Mouse (Mus musculus) kidney, postnatal 25 days (tissue): ENCODE data around the gene Rbfox1.

Experiments used
- DNase-seq, 2 experiments: peaks; one replicate each; pipeline ENCODE4 v3.0.0; 2021; ENCODE audit warnings: mixed read lengths in 2 of 2

Rbfox1 gene

DNA sequence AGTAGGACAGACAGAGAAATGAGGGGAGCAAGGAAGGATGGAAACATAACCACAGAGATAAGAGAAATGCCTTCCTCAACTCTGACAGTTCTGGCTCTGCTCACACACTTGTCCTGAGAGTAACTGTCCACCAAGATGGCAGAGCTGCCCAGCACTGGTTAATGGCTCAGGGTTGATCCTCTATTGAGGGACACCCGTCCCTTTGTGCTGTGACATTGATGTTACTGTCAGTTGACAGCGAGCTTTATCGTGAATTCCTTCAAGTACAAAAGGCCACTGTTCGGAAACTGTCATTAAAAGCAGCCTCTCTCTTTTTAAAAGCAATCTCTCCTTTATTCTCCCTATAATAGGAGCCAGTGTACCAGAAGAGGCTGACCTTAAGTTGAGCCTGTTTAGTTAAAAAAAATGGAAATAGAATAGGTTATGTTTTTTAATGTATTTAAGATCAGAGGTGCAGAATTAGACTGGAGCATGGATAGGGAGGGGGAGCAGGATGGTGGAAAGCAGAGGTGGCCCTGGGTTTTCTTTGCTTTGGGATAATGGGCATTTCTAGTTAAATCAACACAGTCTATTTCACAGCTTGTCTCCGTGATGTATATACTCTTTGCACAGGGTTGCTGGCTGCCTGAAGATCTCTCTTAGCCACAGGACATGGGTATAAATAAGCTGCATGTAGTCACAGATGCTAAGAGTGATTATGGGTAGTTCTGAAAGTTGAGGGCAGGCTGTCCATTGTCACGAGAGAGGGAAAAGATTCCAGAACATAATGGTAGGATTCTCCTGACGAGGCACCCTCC lies 212.3 kb downstream of the Rbfox1 start:
- DNase-seq: no peak

DNA sequence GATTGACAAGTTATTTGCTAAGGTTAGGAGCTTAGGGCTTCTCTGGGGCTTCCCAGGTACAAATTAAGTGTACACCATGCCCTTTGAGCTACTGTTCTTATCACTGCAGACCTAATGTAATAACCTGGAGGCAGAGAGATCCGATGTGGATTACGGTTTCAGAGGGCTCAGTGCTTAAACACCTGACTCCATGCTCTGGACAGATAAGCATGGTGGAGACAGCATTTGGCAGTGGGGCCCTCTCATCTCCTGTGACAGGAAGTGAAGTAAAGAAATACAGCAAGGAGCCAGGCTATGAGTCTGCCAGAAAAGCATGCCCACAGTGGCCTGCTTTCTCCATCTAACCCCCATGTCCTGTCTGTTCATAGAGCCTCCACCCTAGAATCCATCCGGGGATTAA lies 213.0 kb downstream of the Rbfox1 start:
- DNase-seq: no peak

- no peak for DNase-seq
Observed at GRCm38 (mm10) chr16:6099598-6099997, 214.4 kb downstream of the Rbfox1 start.

- no peak for DNase-seq
Observed at GRCm38 (mm10) chr16:6100421-6100877, 215.3 kb downstream of the Rbfox1 start.

GRCm38 (mm10) chr16:6103713-6104112 lies 218.6 kb downstream of the Rbfox1 start:
- DNase-seq: no peak

DNA sequence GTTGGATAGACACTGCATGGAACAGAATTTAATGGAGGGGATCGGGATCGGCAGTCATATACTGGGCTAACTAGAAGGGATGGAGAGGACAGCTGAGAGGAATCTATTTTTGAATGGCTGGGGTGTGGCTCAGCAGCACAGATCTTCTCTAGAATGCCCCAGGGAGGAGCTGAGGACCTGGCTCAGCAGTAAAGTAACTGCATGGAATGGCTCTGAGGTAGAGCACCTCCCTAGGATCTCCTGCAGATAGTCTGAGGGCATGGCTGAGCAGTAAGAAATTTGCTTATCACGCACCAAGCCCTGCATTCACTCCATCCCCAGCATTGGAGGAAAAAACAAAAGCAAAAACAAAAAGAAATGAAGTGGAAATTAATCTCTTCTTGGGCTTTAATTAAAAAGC lies 225.0 kb downstream of the Rbfox1 start:
- DNase-seq: no peak

DNA sequence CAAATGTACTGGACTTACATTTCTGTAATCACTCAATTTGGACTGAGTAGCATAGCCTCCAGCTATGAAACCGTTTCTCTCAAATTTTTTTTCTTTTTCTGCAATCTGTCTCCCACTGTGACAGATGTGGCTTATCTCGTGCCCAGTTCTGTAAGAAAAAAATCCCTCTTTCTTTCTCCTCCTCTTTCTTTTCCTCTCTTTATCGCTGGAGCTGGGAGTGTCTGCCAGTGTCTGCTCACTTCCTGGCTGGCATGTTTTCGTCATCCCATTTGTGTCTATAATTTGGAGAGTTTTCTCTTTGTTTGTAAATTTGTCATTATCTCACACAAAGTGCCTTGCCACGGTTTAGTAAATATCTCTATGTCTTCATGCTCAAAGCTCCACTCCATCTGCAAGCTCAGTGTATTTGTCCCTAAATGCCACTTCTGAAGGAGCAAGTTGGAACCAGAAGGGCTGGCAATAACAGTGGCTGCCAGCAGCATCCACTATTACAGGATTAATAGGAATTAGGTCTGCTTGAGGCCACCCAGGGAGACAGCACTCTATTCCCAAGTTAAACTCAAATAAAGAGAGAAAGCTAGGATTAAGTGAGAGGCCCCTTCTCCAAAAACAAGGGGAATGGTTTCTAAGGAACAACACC lies 228.8 kb downstream of the Rbfox1 start:
- DNase-seq: no peak

DNA sequence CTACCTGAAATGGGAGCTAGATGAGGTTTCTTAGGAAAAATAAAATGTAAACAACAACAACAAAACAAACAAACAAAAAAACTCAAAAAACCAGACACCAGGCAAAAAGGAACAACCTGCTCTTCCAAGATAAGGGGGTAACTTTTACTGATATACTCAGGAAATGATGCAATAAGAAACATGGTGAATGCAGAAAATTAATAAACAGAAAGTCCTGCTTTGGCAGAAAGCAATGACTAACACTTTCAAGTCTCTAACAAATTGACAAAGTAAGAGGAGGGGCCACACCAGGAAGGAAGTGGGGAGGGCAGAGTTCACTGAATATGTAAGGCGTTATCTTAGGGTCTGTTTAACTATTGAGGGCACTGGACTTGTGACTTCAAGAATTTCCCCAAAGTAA lies 234.3 kb downstream of the Rbfox1 start:
- no peak for DNase-seq

- no peak for DNase-seq
Observed at GRCm38 (mm10) chr16:6121232-6121631, 236.1 kb downstream of the Rbfox1 start.

DNA sequence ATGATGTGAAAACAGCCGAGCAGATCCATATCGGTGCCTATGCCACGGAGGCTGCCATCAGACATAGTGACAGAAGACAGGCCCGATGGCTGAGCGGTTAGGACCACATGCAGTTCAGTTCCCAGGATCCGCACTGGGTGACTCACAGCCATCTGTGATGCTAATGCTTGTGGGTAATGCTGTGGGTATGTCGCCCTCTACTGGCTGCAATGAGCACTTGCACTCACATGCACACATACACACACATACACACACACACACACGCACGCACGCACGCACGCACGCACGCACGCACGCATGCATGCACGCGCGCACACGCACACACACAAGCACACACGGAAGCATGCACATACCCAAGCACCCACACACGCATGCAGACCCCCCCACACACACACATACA lies 237.7 kb downstream of the Rbfox1 start:
- DNase-seq: no peak

GRCm38 (mm10) chr16:6128314-6128713 lies 243.2 kb downstream of the Rbfox1 start:
- DNase-seq: no peak

DNA sequence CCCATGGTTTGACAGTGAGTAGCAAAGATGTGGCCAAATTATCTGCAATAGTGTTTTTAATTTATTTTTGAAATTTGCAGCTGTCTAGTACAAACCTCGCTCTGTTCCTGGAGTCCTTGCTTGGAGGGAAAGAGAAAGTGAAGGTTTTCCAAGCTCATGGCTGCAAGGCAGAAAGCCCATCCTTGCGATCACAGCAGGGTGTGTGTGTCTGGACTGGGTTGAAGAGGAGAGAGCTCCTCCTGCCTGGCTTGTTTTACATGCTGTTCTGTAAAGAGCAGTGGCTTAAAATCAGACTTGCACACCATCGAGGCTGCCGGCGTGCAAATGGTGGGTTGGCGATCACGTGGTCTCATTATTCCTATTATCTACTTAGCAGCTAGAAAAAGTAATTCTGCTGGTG lies 249.9 kb downstream of the Rbfox1 start:
- no peak for DNase-seq

- DNase-seq: no peak
Observed at GRCm38 (mm10) chr16:6139432-6139831, 254.3 kb downstream of the Rbfox1 start.

GRCm38 (mm10) chr16:6147957-6148356 lies 262.8 kb downstream of the Rbfox1 start:
- DNase-seq: no peak

- DNase-seq: no peak
Observed at GRCm38 (mm10) chr16:6149345-6149744, 264.2 kb downstream of the Rbfox1 start.

DNA sequence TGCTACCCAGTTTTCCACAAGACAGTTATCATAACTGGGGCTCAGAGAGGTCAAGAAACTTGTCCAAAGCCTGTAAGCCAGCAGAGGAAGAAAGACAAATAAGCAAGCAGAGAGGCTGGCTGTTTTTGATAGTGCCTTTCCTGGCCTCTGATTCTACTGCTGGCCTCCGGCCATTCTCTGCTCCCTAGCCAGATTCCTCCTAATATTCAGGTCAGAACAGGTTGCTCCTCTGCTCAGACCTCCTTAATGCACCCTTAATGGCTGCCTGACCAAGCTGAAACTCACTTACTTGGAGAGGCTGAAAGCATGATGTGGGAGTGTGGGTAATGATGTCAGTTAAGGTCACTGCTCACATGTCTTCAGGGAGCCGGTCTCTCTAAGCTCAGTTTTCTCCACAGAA lies 270.4 kb downstream of the Rbfox1 start:
- no peak for DNase-seq

GRCm38 (mm10) chr16:6164476-6164875 lies 279.3 kb downstream of the Rbfox1 start:
- no peak for DNase-seq

DNA sequence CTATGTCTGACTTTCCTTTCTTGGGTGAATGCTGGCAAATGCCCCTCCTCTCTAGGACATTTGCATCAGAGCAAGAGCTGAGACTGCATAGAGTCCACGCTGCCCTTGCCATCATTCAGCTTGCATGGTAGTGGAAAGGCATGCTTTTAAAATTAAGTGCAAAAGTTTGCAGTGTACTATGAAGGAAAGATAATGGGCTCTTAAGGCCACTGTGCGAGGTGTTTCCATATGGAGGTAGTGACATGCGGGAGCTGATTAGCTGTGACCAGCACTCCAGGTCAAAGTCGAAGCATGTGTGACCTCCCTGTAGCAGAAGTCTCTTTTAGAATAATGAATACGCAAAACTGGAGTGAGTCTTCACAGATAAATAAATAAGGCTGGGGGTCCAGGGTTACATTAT lies 284.2 kb downstream of the Rbfox1 start:
- DNase-seq: no peak

DNA sequence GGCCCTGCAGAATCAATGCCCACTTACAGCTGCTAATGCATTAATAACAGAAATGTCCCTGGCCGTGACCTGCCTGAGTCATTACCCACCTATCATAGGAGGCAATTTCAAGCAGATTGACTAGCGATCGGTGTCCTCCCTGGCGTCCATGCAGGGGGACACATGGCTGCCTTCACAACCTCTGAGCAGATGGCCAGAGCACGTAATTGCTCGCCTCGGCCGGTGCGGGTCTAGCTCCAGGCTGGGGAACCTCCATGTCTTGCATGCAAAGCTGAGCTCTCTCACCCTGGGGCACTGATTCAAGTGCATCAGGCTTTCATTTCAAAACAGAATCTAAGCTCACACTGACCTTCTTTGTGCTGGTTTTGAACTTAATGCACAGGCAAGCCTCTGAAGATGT lies 295.7 kb downstream of the Rbfox1 start:
- DNase-seq: no peak

- DNase-seq: no peak
Observed at GRCm38 (mm10) chr16:6182329-6182728, 297.2 kb downstream of the Rbfox1 start.

- no peak for DNase-seq
Observed at GRCm38 (mm10) chr16:6192358-6192757, 307.2 kb downstream of the Rbfox1 start.

DNA sequence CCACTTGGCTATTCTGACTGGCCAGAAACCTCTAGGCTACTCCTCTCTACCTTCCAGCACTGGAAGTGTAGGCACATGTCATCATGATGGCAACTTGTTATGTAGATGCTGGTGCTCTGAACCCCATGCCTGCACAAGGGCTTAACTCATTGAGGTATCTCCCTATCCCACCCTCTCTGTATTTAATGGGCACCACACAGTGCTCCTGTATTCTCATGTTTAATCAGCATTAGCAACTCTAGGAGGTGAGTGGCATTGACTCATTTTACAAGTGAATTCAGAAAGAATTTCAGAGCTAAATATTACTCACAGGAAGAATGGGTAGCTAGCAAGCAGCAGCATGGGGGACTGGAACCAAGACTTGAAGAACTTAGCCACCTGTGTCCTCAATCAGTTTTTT lies 321.3 kb downstream of the Rbfox1 start:
- DNase-seq: no peak

DNA sequence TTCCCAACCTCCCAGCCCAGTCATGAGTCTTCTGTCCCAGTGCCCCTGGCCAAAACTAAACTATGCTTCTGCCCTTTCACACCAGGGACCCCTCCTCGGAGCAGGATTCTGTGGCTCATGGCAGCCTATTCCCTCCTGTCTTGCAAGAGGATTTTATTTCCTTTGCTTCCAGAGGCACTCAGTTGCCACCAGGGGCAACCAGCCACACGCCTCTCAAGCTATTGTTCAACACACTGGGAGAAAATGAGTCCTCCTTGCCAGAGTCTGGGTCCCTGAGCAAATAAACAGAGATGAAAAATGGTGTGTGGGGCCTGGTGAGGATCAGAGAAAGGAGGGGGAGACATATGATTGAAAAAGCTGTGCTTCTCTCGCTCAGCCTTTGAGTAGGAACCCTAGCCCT lies 327.8 kb downstream of the Rbfox1 start:
- no peak for DNase-seq

GRCm38 (mm10) chr16:6227449-6227848 lies 342.3 kb downstream of the Rbfox1 start:
- DNase-seq: no peak

DNA sequence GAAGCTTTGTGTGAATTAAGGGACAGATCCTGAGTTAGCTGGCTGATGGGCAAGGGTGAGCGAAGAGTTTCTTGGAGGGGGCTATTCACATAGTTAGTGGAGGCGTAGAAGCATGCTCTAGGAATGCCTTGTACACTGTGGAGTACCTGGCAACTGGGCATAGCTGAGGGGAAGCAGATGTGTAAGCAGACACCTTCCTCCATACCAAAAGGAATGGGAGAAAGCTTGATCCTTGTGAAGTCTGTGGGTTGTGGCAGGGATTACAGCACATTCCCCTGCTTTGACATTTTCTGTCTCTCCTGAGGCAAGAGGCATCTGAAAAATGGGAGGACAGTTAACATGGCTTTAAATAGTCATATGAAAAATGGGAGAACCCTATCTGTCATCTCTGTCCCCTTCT lies 347.8 kb downstream of the Rbfox1 start:
- DNase-seq: no peak
